Mouse (Mus musculus) ES-Bruce4 (cell line): ENCODE data around the gene Cfb. TPM values are rescaled to one million over a fixed set of nuclear protein-coding genes. Genes with fewer than 3 reads are reported as not detected.
A peak's percentile ranks its signal among the peaks of the same experiment; 100 is the strongest.
"Not testable (repeated sequence)": the region's sequence is repeated elsewhere in the genome, so short reads cannot be mapped to it uniquely, and the experiment has no call there.

Source experiments
- H3K27ac ChIP-seq: 2 replicates; pipeline ENCODE4 v1.5.1; 2012; ENCODE audit warnings: low read length, inconsistent platforms; ENCODE audit not compliant: insufficient read depth
- H3K27me3 ChIP-seq: 2 replicates; pipeline ENCODE4 v1.6.1; 2012; ENCODE audit warnings: mild to moderate bottlenecking, low read length, inconsistent platforms; ENCODE audit not compliant: control insufficient read depth, poor library complexity, insufficient read depth, severe bottlenecking
- H3K36me3 ChIP-seq: 2 replicates; pipeline ENCODE4 v1.6.1; 2012; ENCODE audit warnings: inconsistent platforms, mild to moderate bottlenecking, low read length, moderate library complexity; ENCODE audit not compliant: control insufficient read depth, poor library complexity, insufficient read depth, severe bottlenecking
- H3K4me1 ChIP-seq: one replicate; pipeline ENCODE4 v1.8.1; 2011; ENCODE audit warnings: low read length; ENCODE audit not compliant: control insufficient read depth, insufficient read depth
- H3K4me3 ChIP-seq: 2 replicates; pipeline ENCODE4 v1.5.1; 2011; ENCODE audit warnings: low read depth, mild to moderate bottlenecking, low read length
- H3K9ac ChIP-seq: 2 replicates; pipeline ENCODE4 v1.6.1; 2012; ENCODE audit warnings: low read depth, mild to moderate bottlenecking, inconsistent platforms; ENCODE audit not compliant: poor library complexity, severe bottlenecking
- H3K9me3 ChIP-seq: replicated peaks from 2 replicates; pipeline ENCODE4 v1.6.1; 2012; ENCODE audit warnings: mild to moderate bottlenecking, low read length, inconsistent platforms; ENCODE audit not compliant: control insufficient read depth, poor library complexity, insufficient read depth, severe bottlenecking
- CTCF ChIP-seq: IDR thresholded peaks from one replicate; pipeline ENCODE4 v1.8.1; 2011; ENCODE audit warnings: low read depth, low read length
- EP300 ChIP-seq: IDR thresholded peaks from 2 replicates; pipeline ENCODE4 v1.6.1; 2011; ENCODE audit warnings: low read depth, low read length; ENCODE audit not compliant: insufficient read depth
- POLR2A ChIP-seq: IDR thresholded peaks from one replicate; pipeline ENCODE4 v1.8.1; 2011; ENCODE audit warnings: low read length; ENCODE audit not compliant: insufficient read depth
- polyA plus RNA-seq: library from polyadenylated mRNA; stranded (reverse); fragments of >200 nt; gene quantifications from 2 replicates; pipeline ENCODE4 v1.2.4, GENCODE M21; 2011; ENCODE audit warnings: low read depth; ENCODE audit not compliant: missing spikeins, insufficient read depth, insufficient read length

The Cfb gene
- not detected in 2 replicates for polyA plus RNA-seq

- Histone ChIP-seq H3K4me3 (no peak within 1 kb of the TSS), H3K36me3 (no peaks in the 10 kb centered on the region), H3K9me3 (no peaks in the 10 kb centered on the region), H3K4me1 (no peaks in the 10 kb centered on the region), H3K27ac (no peak within 1 kb of the TSS), H3K27me3 (no peaks in the 10 kb centered on the region), H3K9ac (no peak within 1 kb of the TSS)
- no peak for TF ChIP-seq CTCF
- TF ChIP-seq EP300, result no peak
- TF ChIP-seq POLR2A, result no peak
Measured at GRCm38 (mm10) chr17:34862416-34863081, at the start of gene Cfb. TSS of gene Cfb (minus strand) at chr17:34862518.

DNA sequence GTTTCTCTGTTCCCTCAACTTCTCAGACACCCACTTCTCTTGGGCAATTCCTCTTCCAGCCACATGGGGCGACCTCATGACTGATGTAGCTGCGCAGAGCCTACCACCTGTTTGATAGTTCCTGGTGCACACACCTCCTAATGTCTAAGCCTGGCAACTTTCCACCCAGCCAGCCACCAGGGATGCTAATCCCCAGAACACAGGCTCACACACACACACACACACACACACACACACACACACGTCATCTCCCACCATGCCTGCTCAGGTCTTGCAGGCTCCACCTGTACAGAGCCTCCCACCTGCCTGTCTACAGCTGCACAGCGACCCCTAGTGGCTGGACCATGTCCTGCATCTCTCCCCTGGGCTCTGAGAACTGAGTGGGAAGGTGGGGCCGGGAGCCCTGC, 49.6 kb upstream of the Cfb start:
- Histone ChIP-seq H3K27ac (no peak overlapping the region), H3K4me3 (peak overlapping the region; percentile 48), H3K9me3 (no peaks in the 10 kb centered on the region), H3K9ac (no peak overlapping the region), H3K27me3 (no peaks in the 10 kb centered on the region), H3K36me3 (peaks cover 19% of the 10 kb centered on the region), H3K4me1 (peaks cover 2% of the 10 kb centered on the region)
- TF ChIP-seq EP300, result no peak
- TF ChIP-seq POLR2A, result no peak
- peak; percentile 99 for TF ChIP-seq CTCF

DNA sequence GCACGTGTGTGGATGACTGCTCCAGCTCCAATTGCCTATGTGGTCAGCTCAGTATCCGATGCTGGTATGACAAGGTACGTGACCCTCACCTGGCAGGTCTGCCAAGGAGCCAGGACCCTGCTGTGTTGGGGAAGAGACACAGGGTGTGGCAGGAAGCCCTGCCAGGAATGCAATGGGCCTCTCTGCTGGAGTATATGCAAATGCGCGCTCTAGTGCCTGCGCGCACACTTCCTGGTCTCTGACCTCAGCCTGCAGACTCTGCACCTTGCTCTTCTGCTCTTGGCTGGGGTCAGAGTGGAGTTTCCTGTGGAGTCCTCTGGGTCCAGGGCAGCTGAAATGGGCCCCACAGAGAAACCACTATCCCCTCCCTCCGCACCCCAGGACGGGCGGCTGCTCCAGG, 48.7 kb upstream of the Cfb start:
- TF ChIP-seq EP300, result peak; percentile 95
- TF ChIP-seq POLR2A, result peak; percentile 42
- TF ChIP-seq CTCF, result no peak
- no peaks in the 10 kb centered on the region for H3K27me3 ChIP-seq
- peak overlapping the region; percentile 48 for H3K4me3 ChIP-seq
- H3K9ac ChIP-seq, result peak overlapping the region; percentile 23; the same call in 1 of the 2 replicates
- H3K4me1 ChIP-seq, result peaks cover 2% of the 10 kb centered on the region
- peaks cover 19% of the 10 kb centered on the region for H3K36me3 ChIP-seq
- peak overlapping the region; percentile 10 for H3K27ac ChIP-seq
- no peaks in the 10 kb centered on the region for H3K9me3 ChIP-seq

DNA sequence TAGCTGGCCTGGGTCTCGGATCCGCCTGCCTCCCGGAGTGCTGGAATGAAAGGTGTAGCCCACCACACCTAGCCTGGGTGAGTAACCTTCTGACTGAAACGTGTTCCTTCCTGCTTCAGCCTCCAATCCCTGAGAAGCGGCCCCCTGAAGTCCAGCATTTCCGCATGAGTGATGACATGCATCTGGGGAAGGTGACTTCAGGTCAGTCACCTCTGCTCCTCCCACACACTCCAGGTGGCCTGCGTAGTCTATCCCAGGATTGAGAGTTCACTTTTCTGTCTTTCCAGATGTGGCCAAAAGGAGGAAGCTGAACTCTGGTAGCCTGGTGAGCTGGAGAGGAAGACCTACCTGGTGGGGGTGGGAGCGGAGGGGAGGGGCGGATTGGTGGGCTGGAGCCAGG, 40.6 kb upstream of the Cfb start:
- H3K4me3 ChIP-seq, result no peak overlapping the region
- H3K4me1 ChIP-seq, result no peaks in the 10 kb centered on the region
- no peak overlapping the region for H3K9ac ChIP-seq
- no peaks in the 10 kb centered on the region for H3K27me3 ChIP-seq
- peaks cover 4% of the 10 kb centered on the region; the same call in 1 of the 2 replicates for H3K36me3 ChIP-seq
- TF ChIP-seq CTCF (no peak), POLR2A (no peak), EP300 (peak; percentile 71; the same call in 1 of the 2 replicates)
- peak overlapping the region; percentile 62 for H3K27ac ChIP-seq
- H3K9me3 ChIP-seq, result no peaks in the 10 kb centered on the region

DNA sequence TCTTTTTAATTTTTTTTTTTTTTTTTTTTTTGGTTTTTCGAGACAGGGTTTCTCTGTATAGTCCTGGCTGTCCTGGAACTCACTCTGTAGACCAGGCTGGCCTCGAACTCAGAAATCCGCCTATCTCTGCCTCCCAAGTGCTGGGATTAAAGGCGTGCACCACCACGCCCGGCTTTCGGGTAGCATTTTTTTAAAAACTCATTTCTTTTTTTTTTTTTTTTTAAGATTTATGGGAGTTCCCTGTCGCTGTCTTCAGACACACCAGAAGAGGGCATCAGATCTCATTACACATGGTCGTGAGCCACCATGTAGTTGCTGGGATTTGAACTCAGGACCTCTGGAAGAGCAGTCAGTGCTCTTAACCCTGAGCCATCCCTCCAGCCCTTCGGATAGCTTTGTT, 39.6 kb upstream of the Cfb start:
- not testable (repeated sequence) for H3K9me3 ChIP-seq, H3K9ac ChIP-seq, H3K4me1 ChIP-seq, H3K36me3 ChIP-seq, H3K27me3 ChIP-seq, H3K4me3 ChIP-seq
- H3K27ac ChIP-seq, result peak overlapping the region; percentile 62; the same call in 1 of the 2 replicates

DNA sequence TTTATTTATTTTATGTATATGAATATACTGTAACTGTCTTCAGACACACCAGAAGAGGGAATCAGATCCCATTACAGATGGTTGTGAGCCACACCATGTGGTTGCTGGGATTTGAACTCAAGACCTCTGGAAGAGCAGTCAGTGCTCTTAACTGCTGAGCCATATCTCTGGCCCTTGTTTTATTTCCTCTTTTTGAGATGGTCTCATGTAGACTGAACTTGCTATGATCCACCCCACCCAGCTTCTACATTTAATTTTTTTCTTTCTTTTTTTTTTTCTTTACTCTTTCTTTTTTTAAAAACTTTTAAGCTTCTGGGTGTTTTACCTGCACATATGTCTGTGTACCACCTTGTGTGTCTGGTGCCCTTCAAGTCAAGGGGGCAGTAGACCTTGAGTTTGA, 38.5 kb upstream of the Cfb start:
- H3K9ac ChIP-seq, H3K4me1 ChIP-seq, H3K36me3 ChIP-seq, H3K4me3 ChIP-seq, H3K27me3 ChIP-seq, H3K9me3 ChIP-seq, H3K27ac ChIP-seq: not testable (repeated sequence)
